Mouse (Mus musculus) G1E (cell line): ENCODE measurements around the gene E330009J07Rik.

Source experiments
- CTCF ChIP-seq: IDR thresholded peaks from 2 replicates; pipeline ENCODE4 v1.5.1; 2012; ENCODE audit warnings: low read depth, low read length, inconsistent platforms, mixed read lengths
- POLR2AphosphoS5 ChIP-seq: IDR thresholded peaks from 2 replicates; pipeline ENCODE4 v1.6.1; 2012; ENCODE audit warnings: low read depth, low read length, inconsistent platforms; ENCODE audit not compliant: insufficient replicate concordance
- TAL1 ChIP-seq: conservative IDR thresholded peaks from 2 replicates; pipeline ENCODE4 v1.6.1; 2012; ENCODE audit warnings: low read depth, low read length, inconsistent platforms, mixed read lengths

DNA sequence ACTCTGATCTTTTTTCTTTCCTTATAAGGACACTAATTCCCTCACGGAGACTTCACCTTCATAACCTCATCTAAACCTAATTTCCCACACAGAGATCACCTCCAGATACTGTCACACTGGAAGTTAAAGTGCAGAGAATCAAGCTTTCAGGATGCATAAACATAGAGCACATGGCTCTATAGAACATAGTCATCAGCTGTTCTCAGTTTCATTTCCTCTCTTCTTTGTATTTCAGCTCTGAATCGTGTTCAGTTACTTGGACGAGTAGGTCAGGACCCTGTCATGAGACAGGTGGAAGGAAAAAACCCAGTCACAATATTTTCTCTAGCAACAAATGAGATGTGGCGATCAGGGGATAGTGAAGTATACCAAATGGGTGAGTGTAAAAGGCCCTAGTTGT lies 40.2 kb upstream of the E330009J07Rik start:
- TF ChIP-seq CTCF = no peak
- TF ChIP-seq TAL1 = no peak
- TF ChIP-seq POLR2AphosphoS5 = no peak
